Mouse (Mus musculus) liver, embryonic 12.5 days (tissue): Measurements from ENCODE around the gene Gm13043. TPM values are rescaled to one million over a fixed set of nuclear protein-coding genes. Genes with fewer than 3 reads are reported as not detected.
"Not testable (repeated sequence)": the region's sequence is repeated elsewhere in the genome, so short reads cannot be mapped to it uniquely, and the experiment has no call there.

Source experiments
- ATAC-seq: fragments of 200-750 bp; cut with Nextera tagmentation; 2 replicates; pipeline ENCODE4 v1.8.0; 2017; ENCODE audit warnings: moderate number of reproducible peaks, mild to moderate bottlenecking, moderate library complexity
- H3K27ac ChIP-seq: fragments of 300-500 bp; sonication (generic); 2 replicates; pipeline ENCODE4 v1.5.1; 2016; ENCODE audit warnings: mild to moderate bottlenecking
- H3K27me3 ChIP-seq: fragments of 300-500 bp; sonication (generic); replicated peaks from 2 replicates; pipeline ENCODE4 v1.6.1; 2016; ENCODE audit warnings: mild to moderate bottlenecking, moderate library complexity
- H3K36me3 ChIP-seq: fragments of 300-500 bp; sonication (generic); 2 replicates; pipeline ENCODE4 v1.6.1; 2016; ENCODE audit warnings: mild to moderate bottlenecking, moderate library complexity
- H3K4me1 ChIP-seq: fragments of 300-500 bp; sonication (generic); 2 replicates; pipeline ENCODE4 v1.6.1; 2016
- H3K4me2 ChIP-seq: fragments of 300-500 bp; sonication (generic); 2 replicates; pipeline ENCODE4 v1.6.1; 2016; ENCODE audit warnings: mild to moderate bottlenecking, moderate library complexity
- H3K4me3 ChIP-seq: fragments of 300-500 bp; sonication (generic); 2 replicates; pipeline ENCODE4 v1.5.1; 2016; ENCODE audit warnings: mild to moderate bottlenecking, moderate library complexity
- H3K9ac ChIP-seq: fragments of 300-500 bp; sonication (generic); 2 replicates; pipeline ENCODE4 v1.6.1; 2016; ENCODE audit warnings: mild to moderate bottlenecking, moderate library complexity
- H3K9me3 ChIP-seq: fragments of 300-500 bp; sonication (generic); replicated peaks from 2 replicates; pipeline ENCODE4 v1.6.1; 2016; ENCODE audit warnings: mild to moderate bottlenecking, moderate library complexity
- WGBS: fragments of 180-500 bp; shearing (Covaris S2); methylation state at CpG from one replicate; pipeline ENCODE4 v1.1.7; 2016; ENCODE audit not compliant: insufficient replicate concordance; 5-methylcytosine and 5-hydroxymethylcytosine counted together
- polyA plus RNA-seq: library from polyadenylated mRNA; unstranded; fragments of >200 nt; fragmentation: Nextera tagmentation; extraction: Ambion mirVana; gene quantifications from 2 replicates; pipeline ENCODE4 v1.2.1, GENCODE M21; 2016

The Gm13043 gene
- not detected in 2 replicates for polyA plus RNA-seq

- no peak within 1 kb of the TSS for H3K9ac ChIP-seq
- no peak within 1 kb of the TSS for H3K4me2 ChIP-seq
- no peak for ATAC-seq
- no peak within 1 kb of the TSS for H3K4me3 ChIP-seq
- H3K4me1 ChIP-seq = no peaks in the 10 kb centered on the region
- H3K9me3 ChIP-seq = no peaks in the 10 kb centered on the region
- WGBS = 57% methylated on average over 3 of the region's 3 CpGs
- no peaks in the 10 kb centered on the region for H3K27me3 ChIP-seq
- H3K27ac ChIP-seq = no peak within 1 kb of the TSS
- H3K36me3 ChIP-seq = no peaks in the 10 kb centered on the region
These were observed at the start of gene Gm13043 for GRCm38 (mm10) chr4:143511043-143511442. TSS of gene Gm13043 (plus strand) at chr4:143511343.

GRCm38 (mm10) chr4:143535654-143536053, 24.5 kb downstream of the Gm13043 start, which contains the start of gene Gm13040:
TSS of gene Gm13040 (plus strand) at chr4:143535954.
- not testable (repeated sequence) for ATAC-seq, H3K4me1 ChIP-seq, H3K27ac ChIP-seq, H3K9me3 ChIP-seq, H3K4me2 ChIP-seq, H3K27me3 ChIP-seq, H3K9ac ChIP-seq, H3K4me3 ChIP-seq, H3K36me3 ChIP-seq
- no CpG with 5 or more reads among the region's 3 CpGs for WGBS

- H3K9ac ChIP-seq, H3K4me1 ChIP-seq, H3K9me3 ChIP-seq, H3K36me3 ChIP-seq, H3K27me3 ChIP-seq, H3K4me2 ChIP-seq, H3K4me3 ChIP-seq, ATAC-seq, H3K27ac ChIP-seq: not testable (repeated sequence)
- WGBS = no CpG with 5 or more reads among the region's 3 CpGs
These were observed 40.3 kb downstream of the Gm13043 start, which contains the start of the genes BC080695 and Gm13057 for GRCm38 (mm10) chr4:143551400-143551799. TSS of gene BC080695 (plus strand) at chr4:143551700. TSS of gene Gm13057 (plus strand) at chr4:143551709.

Other genes starting within 250 kb of the Gm13043 start
- gene Pdpn, start 211.8 kb upstream of the Gm13043 start, polyA plus RNA-seq = 1.7 and 2.5 TPM in 2 replicates
- not detected in 2 replicates for gene Lrrc38, start 161.6 kb upstream of the Gm13043 start, polyA plus RNA-seq
- gene Pramel1, start 116.9 kb upstream of the Gm13043 start, polyA plus RNA-seq = not detected in 2 replicates
- 5.3 and 6.0 TPM in 2 replicates for gene Pramef8, start 98.9 kb upstream of the Gm13043 start, polyA plus RNA-seq
- gene Oog4, start 61.0 kb upstream of the Gm13043 start, polyA plus RNA-seq = not detected in 2 replicates
- gene Gm13040, start 24.6 kb downstream of the Gm13043 start, polyA plus RNA-seq = not detected in 2 replicates
- gene BC080695, start 40.4 kb downstream of the Gm13043 start, polyA plus RNA-seq = not detected in 2 replicates
- gene Gm13057, start 40.4 kb downstream of the Gm13043 start, polyA plus RNA-seq = not detected in 2 replicates
- gene Gm13083, start 103.7 kb downstream of the Gm13043 start, polyA plus RNA-seq = not detected in 2 replicates
- not detected in 2 replicates for gene Gm13088, start 145.9 kb downstream of the Gm13043 start, polyA plus RNA-seq
- not detected in 2 replicates for gene Gm13089, start 191.4 kb downstream of the Gm13043 start, polyA plus RNA-seq
- gene Gm13078, start 208.1 kb downstream of the Gm13043 start, polyA plus RNA-seq = not detected in 2 replicates